Mouse (Mus musculus): Measurements from ENCODE around the gene Rita1.

Gene Rita1

DNA sequence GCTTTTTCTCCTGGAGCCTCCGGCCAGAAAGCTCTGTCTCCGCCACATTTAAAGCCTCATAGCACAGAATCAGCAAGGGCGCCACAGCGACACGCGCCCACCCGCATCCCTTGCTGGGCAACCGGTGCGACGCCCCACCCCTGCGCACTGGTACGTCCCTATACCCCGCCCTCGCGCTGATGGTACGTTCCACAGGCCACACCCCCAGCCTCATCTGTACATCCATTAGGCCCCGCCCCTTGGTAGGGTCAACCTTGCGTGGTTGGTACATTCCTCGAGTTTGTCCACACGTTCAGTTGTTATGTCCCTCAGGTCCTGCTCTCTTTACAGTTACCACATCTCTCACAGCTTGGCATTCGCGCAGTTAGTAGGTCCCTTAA, at the start of gene Rita1, which contains the start of gene Ddx54:
Gene Rita1, minus strand, starts transcription at position 148 of the 380 bp plus-strand sequence.
Gene Ddx54, plus strand, starts transcription at position 298 of the 380 bp plus-strand sequence.
- peak; percentile 96 for DNase-seq

DNA sequence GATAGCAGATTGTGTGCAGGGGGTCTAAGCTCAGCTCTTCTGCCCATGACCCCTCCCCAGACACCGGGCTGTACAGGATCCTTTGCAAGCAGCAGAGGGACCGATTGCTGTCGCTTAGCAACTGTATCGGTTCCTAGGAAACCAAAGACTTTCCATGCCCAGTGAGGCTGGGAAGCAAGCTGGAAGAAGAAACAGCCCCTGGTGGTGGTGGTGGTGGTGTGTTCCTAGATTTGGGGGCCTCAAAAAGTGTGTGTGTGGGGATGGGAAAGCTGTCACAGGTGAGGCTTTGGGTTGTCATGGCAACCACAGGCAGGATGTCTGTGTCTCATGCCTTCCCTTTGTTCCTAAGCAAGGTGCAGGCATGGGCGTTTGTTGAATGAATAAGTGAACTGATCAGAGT, 48.4 kb upstream of the Rita1 start:
- no peak for DNase-seq

DNA sequence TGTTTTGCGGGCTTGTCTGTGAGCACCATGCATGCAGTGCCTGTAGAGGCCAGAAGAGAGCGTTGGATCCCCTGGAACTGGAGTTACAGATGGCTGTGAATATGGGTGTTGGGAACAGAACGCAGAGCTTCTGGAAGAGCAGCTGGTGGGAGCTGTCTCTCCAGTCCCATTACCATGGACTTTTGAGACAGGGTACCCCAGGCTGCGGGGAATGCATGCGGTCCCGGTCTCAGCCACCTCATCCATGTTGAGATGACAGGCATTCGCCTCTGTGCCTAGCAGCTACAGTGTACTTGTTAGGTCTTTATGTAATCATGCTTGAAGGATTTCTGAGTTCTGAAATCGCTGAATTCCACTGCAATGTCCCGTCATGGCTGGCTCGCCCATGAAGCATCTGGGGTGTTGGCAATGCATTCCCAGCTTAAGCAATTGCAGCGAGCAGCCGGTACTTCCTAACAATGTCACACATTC, 43.9 kb upstream of the Rita1 start:
- DNase-seq: no peak

DNA sequence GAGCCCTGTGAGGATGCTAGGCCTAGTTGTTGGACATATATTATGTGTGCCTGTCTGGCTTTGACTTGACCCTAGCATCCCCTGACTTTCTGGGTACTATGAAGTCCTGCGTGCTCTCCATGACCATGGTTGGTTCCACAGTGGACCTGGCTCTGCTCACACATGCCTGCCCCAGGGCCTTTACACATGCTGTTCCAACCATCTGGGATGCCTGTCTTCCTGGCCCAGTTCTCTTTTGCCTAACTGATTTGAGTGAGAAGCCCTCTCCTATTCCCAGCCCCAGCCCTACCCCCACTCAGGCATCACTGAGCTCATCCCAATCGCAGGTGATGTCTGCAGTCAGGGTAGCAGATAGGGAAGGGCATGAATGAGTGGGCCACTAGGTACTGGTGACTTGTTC, 41.5 kb upstream of the Rita1 start:
- DNase-seq: no peak

DNA sequence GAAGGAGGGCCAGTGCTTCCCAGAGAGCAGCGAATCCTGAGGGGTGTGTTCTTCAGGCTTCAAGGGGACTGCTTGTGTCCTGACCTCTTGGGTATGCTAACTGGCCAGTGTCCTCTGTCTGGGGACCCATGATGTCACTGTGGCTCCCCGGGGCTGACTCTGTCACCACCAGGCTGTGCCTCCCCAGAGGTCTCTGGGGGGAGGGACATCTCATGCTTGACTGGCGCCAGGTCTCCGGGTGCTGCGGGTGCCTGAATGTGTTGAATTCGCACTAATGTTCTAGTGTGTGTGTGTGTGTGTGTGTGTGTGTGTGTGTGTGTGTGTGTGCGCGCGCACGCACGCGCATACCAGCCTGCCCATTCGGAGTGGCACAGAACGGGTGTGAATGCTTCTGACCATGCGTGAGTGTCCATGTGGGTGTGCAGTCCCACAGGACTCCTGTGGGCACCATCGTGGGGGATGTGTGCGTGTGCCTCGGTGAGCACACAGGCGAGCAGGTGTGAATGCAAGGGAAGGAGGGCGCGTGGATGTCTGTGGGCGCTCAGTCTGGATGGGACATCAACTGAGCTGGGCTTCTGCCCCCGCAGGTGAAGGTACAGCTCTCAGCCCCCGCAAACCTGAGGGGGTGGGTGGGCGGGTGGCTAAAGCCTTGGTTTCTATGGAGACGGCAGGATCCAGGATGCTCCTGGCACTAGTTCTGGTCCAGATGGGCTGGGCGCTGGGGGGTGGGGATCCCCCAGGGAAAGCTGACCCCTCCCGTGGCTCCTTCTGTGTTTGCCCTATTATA, 40.7 kb upstream of the Rita1 start:
- no peak for DNase-seq

DNA sequence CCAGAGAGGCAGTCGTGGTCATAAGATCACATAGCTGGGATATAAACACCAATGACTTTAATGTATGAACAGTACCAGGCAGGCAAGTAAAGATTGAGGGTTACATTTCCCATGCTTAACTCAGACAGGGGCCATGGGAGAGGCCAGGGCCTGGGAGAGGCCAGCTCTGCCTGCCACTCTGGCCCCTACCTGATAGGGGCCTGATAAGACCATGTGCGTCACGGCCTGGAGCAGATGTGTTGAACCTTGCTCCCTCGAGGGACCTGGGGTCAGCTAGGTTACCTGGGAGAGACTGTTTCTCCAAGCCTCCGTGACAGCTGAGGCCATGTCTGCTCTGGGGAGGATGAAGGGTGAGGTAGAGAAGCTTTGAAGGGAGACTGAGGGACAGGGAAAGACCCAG, 38.8 kb upstream of the Rita1 start:
- no peak for DNase-seq

DNA sequence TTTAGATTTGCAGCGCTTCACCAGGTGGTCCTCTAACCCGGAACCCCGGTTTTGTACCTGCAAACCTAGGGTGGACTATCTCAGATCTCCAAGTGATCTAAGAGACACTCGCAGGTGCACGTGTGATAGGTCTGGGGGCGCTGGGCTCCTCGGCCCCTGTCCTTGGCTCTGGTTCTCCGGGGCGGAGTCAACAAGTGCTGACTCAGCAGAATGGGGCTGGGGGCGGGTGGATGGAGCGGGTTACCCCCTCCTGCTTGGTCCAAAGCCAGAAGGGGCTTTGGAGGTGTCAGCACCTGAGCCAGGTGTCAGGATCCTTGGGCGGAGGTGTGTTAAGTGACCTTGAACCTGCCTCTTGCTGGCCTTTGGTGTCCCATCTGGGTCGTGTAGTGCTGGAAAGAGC, 37.5 kb upstream of the Rita1 start:
- DNase-seq: no peak

DNA sequence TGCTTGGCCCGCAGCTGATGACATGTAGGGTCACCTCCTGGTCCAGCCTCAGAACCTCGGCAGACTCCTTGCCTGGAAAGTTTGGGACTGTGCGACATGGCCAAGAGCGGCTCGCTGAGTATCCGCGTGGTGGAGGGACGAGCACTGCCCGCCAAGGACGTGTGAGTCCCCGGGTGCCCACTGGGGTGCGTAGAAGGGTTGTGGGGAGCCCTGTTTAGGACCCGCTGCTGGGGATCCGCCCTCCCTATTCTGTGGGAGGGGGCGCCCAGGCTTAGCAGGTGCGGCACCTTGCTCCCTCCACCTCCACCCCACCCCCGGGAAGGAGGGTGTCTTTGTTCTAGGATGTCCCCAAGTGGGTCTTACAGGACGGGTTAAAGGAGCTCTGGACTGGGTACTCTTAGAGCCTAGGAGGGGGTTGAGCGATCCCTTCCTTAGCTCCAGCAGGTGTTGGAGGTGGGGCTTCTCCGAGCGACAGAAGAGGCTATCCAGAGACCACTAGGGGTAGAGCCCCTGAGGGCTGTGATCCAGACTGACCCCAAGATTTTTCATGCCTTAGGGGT, 37.1 kb upstream of the Rita1 start:
- DNase-seq: no peak

DNA sequence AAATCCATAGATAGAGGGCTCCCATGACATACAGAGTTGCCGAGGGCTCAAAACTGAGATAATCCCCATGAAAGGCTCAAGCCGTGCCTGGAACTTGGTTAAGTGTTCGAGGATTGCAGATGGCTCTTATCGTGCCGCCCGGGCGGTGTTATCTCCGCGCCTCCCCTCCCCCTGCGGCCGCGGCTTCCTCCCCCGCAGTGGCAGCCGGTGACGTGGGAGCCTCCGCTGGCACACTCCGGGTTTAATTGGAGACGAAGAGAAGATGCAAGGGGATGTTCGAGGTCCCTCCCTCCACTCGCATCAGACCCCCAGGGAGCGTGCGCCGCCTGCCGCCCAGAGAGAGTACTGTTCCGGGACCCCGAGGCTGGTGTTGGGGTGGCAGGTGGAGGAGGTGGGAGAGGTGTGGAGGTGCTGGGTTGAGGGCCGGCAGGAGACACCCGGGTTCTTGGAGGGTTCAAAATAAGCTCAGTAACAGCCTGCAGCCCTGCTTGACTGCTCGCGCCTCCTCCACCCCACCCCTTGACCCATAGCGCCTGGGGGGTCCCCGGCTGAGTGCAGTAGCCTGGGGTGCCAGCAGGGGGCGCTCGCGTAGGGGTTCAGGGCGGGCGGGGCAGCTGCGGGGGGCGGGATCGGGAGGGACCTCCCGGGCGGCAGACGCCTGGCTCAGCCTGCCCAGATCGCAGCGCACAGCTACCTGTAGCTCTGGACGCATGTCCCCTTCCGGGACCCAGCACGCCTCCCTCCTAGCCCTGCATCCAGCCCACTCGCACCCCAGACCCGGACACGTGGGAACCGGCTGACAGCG, 36.4 kb upstream of the Rita1 start, which contains the start of gene Rasal1:
Gene Rasal1, plus strand, starts transcription at position 244 of the 805 bp plus-strand sequence.
- DNase-seq: peak; percentile 21 to 34

DNA sequence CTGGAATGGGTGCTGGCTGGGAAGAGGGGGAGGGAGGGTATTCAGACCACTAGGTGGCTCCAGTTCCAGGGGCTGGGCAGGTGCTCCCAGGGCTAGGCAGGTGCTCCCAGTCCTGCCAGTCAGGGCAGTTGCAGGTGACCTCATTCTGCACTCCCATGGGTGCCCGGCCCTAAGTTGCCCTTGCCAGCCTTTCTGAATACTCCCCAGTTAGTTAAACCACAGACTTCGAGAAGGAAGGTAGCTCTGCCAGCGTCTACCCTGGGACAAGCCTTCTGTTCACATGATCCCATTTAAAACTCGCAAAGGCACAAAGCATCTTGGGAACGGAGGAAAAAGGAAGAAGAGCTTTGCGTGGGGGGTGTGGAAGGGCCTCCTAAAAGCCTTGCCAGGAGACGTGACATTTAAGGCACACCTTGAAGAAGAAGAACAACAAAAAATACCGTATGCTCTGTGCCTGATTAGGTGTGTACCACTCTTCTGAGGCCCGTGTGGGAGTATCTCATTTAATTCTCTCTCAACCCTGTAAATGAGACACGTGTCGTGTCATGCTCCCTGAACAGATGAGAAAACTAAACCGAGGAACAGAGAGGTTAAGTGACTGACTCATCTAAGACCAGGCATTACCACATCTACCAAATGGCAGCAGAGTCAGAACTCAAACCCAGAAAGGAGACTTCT, 35.6 kb upstream of the Rita1 start:
- DNase-seq: no peak

DNA sequence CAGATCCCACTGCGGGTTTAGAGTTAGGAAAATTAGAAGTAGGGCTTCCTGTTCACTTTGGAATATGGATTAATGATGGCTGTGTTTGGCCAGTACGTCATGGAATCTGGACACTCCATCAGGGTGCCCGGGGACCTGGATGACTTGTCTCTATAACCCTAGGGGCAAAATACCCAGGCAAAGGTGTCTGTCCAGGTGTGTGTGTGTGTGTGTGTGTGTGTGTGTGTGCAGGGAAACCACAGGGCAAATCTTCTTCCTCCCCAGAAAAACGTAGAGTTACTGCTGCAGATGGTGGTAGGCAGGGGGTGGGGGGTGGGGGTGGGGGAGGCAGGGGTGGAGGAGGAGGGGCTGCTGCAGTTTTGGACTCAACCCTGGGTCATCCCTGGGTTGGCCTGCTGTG, 35.0 kb upstream of the Rita1 start:
- no peak for DNase-seq

DNA sequence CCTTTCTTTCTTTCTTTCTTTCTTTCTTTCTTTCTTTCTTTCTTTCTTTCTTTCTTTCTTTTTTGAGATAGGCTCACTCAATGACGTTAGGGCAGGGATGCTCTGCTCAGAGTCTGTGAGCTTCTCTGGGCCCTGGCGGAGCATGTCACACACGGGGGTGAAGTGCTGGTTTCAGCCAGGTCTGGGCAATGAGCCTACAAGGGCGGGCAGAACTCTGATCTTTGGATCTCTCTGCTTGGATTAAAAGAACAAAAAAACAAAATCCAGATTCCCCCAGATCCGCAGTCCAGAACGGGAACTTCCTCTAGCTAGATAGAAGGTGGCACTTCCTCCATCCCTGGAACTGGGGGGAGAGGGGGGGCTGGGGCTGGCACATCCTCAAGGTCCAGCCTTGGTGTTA, 33.5 kb upstream of the Rita1 start:
- no peak for DNase-seq

DNA sequence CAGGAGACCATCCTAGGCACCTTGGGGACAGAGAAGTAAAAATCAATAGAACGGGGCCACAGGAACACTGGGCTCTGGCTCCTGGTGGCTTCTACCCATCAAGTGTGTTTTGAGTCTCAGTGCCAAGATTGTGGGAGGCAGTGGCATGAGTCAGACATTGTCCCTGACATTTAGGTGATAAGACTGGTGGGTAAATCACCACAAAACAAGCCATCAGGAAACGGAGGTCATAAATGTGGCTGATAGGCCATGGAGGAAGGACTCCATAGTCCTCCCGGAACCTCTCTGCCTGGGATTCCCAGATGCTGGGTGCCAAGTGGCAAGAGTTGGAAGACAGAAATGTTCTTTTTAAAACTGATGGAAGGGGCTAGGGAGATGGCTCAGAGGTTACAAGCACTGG, 31.8 kb upstream of the Rita1 start:
- DNase-seq: no peak

DNA sequence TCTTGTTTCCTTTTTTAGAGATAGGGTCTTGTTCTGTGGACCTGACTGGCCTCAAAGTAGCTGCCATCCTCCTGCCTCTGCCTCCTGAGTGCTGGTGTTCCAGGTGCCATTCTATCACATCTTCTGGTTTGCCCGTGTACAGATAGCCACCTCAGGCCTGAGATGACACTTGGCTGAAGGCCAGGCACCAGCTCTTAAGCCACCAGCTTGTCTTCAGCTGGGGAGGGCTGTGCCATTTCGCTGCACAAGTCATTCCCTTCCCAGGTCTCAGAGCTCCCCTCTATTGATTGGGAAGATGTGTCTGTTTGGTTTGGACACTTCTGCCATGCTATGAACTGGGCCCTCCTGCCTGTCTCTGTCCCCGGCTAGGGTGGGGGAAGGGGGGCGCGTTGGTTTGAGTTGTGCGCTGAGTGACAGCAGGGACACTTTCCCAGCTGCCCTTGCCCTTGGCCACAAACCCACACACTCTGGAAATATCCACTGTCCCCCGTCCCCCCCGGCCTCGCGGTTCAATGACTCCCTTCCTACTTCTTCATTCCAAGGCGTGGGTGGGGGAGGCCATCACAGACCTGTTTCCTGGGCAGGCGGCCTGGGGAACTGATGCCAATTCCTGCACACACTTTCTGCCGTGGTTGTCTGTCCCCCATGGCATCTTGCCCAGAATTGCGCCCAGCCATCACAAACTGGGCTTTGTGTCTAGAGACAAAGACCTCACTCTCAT, 31.1 kb upstream of the Rita1 start:
- DNase-seq: no peak

DNA sequence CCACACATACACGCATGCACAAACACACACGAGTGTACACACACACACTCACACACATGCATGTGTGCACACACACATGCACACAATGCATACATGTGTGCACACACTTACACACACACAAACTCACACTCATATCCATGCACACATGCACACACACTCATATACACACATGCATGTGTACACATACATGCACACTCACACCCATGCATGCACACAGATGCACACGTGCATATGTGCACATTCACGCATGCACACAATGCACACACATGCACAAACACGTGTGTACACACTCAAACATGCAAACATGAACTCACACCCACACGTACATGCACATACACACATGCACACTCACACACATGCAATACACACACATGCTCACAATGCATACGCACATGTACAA, 27.7 kb upstream of the Rita1 start:
- no peak for DNase-seq

DNA sequence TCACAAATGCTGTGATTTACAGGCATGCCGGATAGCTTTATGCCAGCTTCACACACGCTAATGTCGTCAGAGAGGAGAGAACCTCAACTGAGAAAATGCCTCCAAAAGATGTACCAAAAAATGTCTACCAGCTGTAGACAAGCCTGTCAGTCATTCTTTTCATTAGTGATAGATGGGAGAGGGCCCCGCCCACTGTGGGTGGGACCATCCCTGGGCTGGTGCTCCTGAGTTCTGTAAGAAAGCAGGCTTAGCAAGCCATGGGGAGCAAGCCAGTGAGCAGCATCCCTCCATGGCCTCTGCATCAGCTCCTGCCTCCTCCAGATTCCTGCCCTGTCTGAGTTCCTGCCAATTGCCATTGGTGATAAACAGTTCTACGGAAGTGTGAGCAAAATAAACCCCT, 23.2 kb upstream of the Rita1 start:
- DNase-seq: no peak

DNA sequence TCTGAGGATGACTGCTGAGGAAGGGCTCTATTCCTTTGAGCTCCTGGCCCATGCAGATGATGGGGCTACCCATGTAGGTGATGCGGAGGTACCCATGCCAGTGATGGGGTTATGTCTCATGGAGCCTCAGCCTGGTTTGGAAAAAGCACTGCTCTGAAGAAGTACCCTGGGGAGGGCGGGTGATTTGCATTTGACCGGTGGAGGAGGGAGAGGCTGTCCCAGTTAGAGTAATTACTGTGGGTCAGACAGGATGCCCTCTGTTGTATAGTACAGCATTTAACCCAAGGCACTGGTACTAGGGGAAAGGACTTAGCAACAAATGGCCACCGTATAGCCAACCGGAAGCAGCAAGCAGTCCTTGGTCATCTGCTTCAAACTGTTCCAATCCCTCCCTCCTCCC, 22.5 kb upstream of the Rita1 start:
- DNase-seq: no peak

DNA sequence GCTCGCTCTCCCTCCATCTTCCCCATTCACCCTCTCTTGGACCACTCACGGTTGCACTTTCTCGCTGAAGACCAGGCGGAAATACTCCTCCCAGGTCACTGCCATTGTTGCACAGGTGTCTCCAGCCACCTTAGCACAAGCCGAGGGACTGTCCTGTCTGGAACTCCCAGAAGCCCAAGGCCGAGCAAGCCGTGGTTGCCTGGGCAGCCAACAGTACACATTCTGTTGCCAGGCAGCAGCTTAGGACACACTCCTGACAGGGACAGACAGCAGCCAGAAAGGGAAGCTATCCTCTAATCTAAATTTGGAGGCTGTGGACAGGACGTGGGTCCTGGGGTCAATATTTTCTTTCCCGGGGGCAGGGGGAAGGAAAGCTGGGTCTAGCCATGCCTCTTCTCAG, 21.7 kb upstream of the Rita1 start, which contains the start of gene Cfap73:
Gene Cfap73, minus strand, starts transcription at position 105 of the 400 bp plus-strand sequence.
- peak in 1 of 2 experiments; percentile 36 for DNase-seq

DNA sequence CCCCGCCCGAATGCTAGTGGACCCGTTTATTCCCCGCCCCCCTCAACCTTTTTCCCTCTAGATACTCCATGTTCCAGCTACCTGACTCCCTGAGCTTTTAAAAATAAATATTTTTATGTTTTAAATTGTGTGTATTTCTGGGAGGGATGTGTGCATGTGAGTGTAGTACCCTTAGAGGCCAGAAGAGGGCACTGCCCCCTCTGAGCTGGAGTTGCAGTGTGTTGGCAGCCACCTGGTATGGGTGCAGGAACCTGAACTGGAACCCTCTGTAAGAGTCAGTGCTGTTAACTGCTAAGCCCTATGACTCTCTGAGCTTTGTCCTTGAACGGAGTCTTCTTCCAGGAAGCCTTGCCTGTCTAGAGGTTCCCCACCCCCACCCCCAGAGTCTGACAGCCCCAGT, 19.5 kb upstream of the Rita1 start:
- no peak for DNase-seq

DNA sequence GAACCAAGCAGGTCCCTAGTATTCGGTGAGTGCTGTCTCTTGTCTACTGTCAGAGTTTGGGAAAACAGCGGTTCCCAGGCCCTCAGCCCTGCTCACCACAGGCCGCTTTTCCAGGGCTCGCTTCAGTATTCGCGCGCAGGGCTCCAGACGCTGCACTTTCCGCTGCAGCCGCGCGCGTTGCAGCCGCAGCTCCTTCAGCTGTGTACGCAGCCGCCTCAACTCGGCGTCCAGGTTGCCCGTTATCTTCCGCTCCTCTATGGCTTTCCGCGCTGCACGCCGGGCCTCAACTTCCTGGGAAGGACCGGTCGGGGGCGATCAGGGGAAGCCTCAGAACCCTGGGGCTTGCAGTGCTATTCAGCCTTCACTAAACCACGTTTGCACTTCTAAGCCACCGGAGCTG, 18.7 kb upstream of the Rita1 start:
- no peak for DNase-seq

DNA sequence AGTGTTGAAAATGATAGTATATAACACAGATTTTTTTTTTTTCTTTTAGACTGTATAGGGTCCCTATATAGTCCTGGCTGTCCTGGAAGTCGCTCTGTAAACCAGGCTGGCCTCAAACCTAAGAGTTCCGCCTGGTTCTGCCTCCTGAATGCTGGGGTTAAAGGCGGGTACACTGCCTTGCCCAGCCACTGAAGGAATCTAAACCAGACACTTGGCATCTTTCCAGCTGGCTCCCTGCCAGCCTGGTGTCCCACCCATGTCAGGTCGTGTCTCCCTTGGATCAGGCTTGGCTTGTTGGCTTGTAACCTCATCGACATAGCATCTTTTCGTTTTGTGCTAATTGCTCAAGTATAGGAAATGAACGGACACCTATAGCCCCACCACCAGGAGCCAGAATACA, 16.2 kb upstream of the Rita1 start:
- no peak for DNase-seq
